Mouse (Mus musculus) forelimb bud, embryonic 11.5 days (tissue): ENCODE measurements around the gene Gm8926.
"Not testable (repeated sequence)": the region's sequence is repeated elsewhere in the genome, so short reads cannot be mapped to it uniquely, and the experiment has no call there.

Experiments used
- DNase-seq: peaks from one replicate; pipeline ENCODE4 v3.0.0-alpha.2; 2012; ENCODE audit warnings: low read depth, low spot score

The Gm8926 gene

DNA sequence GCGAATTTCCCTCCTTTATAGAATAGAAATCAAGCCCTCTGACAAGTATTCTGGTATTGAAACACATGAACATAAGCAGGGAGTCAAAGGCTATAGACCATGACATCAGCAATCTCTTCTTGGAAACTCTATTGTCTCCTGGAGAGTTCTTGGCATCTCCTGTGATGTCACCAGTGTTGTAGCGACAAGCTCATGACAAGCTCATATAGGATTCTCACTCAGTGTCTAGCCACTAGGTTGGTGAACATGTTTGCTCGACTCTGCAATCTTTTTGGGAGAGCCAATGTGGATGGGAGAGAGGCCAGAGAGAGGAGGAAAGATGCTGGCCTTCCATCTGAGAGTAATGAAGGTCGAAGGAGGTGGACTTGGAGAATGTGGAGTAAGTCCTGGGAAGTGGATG lies at the start of gene Gm8926:
TSS of gene Gm8926 (plus strand) at position 301 of the 400 bp plus-strand sequence.
- DNase-seq: not testable (repeated sequence)
